Mouse (Mus musculus): ENCODE data around the gene Naa30.

DNA sequence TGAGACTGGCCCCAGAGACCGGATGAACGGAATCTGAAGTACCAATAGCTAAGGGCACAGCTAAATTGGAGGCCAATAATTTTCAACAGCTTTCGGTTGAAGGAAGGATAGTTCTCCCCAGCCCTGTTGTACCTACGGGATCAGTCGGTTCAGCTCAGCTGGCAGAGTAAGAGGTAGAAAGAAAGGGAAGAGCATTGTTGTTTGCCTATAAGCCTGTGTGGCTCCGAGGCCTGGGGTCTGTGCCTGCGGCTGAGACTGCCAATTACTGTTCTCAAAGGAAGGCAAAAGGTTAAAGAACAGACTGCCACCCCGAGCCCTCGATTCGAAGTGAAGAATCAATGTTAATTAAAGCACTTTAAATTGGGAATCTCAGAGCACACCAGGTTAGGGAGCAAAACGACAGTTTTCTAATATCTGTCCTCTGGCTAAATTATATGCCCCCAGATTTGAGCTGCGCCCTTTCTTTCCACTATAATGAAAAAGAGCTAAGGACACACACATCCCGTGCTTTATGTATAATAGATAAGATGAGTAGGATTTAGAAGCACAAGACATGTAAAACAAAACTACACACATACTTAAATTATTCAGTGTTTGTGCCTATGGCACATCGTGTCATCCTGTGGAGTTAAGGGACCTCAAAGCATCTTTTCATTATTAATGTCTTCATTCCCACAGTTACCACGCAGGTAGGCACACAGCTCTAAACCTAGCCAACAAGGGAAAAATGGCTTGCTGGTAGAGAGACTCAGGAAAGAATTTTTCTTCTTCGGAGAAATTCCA is 13.7 kb upstream of the Naa30 start:
- no peak for TF ChIP-seq CTCF (IDR thresholded peaks at IDR 0.05; ENCODE audit: low read depth, low read length)
- TF ChIP-seq POLR2A (IDR thresholded peaks at IDR 0.05; ENCODE audit: extremely low read depth, insufficient read depth, low read length): no peak
